Mouse (Mus musculus): ENCODE data around the gene Rpl18a.

Rpl18a gene

GRCm38 (mm10) chr8:70897021-70897680 is at the start of gene Rpl18a:
Gene Rpl18a, minus strand, starts transcription at chr8:70897412.
- peak; percentile 97 to 98 for DNase-seq (ENCODE audit: low spot score in 2 of 2)

DNA sequence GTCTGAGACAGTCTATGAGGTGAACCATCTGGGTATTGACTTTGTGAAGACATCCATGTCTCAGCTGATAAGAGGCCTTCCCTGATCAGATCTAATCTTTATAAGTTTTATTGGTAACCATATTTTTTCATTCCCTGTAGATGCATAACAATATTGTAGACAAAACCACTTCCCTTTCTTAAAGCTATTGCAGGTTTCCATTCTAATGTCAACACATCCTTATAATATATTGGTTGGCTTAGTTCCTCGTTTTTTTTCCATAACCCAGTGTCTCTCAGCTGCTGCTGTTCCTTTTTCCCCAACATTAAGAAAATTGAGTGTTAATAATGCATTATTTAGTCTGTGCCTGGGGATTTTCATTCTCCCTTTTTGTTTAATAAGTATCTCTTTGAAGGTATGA is 46.0 kb upstream of the Rpl18a start:
- no peak for DNase-seq (ENCODE audit: low spot score in 2 of 2)

- DNase-seq (ENCODE audit: low spot score in 2 of 2): no peak
Observed at GRCm38 (mm10) chr8:70941478-70941877, 44.3 kb upstream of the Rpl18a start.

DNA sequence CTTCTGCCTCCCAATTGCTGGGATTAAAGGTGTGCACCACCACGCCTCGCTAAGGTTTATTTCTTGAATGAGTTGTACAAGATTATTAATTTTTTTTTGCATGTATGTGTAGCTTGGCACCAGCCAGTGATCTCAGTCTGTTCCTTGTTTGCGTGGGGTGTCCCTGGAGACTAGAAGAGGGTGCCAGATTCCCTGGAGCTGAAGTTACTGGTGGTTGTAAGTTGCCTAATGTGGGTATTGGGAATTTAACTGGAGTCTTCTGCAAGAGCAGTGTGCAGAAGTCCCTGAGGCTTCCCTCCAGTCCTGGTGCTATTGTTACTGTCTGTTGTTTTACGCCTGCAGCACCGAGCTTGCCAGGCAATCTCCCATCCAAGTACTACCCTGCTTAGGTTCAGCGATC is 40.0 kb upstream of the Rpl18a start:
- no peak for DNase-seq (ENCODE audit: low spot score in 2 of 2)

- DNase-seq (ENCODE audit: low spot score in 2 of 2): no peak
Observed at GRCm38 (mm10) chr8:70934786-70935185, 37.6 kb upstream of the Rpl18a start.

GRCm38 (mm10) chr8:70933036-70933435 is 35.8 kb upstream of the Rpl18a start:
- no peak for DNase-seq (ENCODE audit: low spot score in 2 of 2)

DNA sequence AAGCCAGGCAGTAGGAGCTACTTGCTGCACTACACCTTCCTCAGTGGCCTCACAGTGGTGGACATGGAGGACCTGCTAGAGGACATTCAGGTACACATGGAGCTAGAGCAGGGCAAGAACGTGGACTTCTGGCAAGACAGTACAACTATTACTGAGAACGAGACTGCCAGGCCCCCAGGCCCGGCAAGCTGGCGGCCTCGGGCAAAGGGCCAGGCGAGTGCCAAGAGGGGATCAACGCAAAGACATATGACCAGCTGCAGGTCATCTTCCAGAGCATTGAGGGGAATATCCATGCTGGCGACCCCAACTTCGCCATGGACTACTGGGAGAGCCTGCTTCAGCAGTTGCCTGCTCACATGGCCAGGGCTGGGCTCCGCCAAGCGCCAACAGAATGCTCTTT is 34.5 kb upstream of the Rpl18a start:
- no peak for DNase-seq (ENCODE audit: low spot score in 2 of 2)

- DNase-seq (ENCODE audit: low spot score in 2 of 2): no peak
Observed at GRCm38 (mm10) chr8:70928778-70929322, 31.6 kb upstream of the Rpl18a start.

GRCm38 (mm10) chr8:70928096-70928495 is 30.9 kb upstream of the Rpl18a start:
- DNase-seq (ENCODE audit: low spot score in 2 of 2): no peak

GRCm38 (mm10) chr8:70926396-70926795 is 29.2 kb upstream of the Rpl18a start:
- DNase-seq (ENCODE audit: low spot score in 2 of 2): no peak

DNA sequence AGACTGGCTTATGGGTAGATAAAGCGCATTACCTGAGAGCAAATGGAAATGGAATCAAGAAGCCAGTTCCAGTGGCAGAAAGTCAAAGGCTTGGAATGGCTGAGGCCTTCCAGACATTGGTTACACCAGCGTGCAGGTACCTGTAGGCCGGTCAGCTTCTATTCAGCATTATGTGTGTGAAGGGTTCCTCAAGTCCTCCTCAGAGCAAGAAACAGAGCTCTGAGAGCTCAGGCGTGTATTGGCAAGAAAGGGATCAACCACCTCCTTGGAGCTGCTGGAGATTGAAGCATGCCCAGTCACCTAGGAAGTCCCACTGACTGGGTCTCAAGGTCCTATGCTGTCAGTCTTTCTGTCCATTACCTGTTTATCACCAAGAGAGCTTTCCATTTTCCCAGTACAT is 28.5 kb upstream of the Rpl18a start:
- DNase-seq (ENCODE audit: low spot score in 2 of 2): no peak

- DNase-seq (ENCODE audit: low spot score in 2 of 2): no peak
Observed at GRCm38 (mm10) chr8:70924151-70924550, 26.9 kb upstream of the Rpl18a start.

GRCm38 (mm10) chr8:70920049-70920922 is 23.1 kb upstream of the Rpl18a start:
- peak in 1 of 2 experiments; percentile 60 for DNase-seq (ENCODE audit: low spot score in 2 of 2)

- no peak for DNase-seq (ENCODE audit: low spot score in 2 of 2)
Observed at GRCm38 (mm10) chr8:70914704-70915103, 17.5 kb upstream of the Rpl18a start.

DNA sequence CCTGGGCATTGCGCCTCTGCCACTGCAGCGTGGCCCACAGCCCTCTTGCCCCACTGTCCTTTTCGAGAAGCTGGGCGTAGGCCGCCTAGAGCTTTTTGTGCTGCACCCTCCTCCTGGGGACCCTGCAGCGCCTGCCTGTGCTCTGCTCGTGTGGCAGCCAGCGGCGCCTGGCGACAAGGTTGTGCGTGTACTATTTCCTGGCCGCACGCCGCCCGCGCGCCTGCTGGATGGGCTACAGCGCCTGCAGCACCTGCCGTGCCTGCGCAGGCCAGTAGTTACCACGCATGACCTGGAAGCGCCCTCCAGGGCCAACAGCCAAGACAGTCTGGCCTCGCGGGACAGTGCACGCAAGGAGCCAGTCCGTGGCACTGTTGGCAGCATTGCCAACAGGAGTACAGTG is 16.3 kb upstream of the Rpl18a start:
- DNase-seq (ENCODE audit: low spot score in 2 of 2): no peak

GRCm38 (mm10) chr8:70912955-70913354 is 15.7 kb upstream of the Rpl18a start:
- no peak for DNase-seq (ENCODE audit: low spot score in 2 of 2)

- DNase-seq (ENCODE audit: low spot score in 2 of 2): no peak
Observed at GRCm38 (mm10) chr8:70911596-70911995, 14.4 kb upstream of the Rpl18a start.

DNA sequence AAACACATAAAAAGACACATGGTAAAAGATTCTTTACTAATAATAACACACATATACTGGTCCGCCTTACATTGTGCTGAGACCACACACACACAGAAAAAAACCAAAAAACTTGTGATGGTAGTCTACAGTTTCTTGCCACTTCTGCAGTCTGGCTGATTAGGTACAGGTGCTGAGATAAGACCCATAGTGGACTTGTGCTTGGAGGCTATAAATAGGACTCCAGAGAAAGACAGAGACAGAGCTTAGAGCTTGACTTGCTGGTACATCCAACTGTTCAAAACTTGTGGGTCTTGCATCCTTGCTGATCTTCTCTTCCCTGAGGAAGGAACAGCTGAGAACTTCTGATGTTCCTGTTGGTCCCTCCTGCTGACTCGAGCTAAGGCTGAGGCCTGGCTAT is 10.3 kb upstream of the Rpl18a start:
- no peak for DNase-seq (ENCODE audit: low spot score in 2 of 2)

DNA sequence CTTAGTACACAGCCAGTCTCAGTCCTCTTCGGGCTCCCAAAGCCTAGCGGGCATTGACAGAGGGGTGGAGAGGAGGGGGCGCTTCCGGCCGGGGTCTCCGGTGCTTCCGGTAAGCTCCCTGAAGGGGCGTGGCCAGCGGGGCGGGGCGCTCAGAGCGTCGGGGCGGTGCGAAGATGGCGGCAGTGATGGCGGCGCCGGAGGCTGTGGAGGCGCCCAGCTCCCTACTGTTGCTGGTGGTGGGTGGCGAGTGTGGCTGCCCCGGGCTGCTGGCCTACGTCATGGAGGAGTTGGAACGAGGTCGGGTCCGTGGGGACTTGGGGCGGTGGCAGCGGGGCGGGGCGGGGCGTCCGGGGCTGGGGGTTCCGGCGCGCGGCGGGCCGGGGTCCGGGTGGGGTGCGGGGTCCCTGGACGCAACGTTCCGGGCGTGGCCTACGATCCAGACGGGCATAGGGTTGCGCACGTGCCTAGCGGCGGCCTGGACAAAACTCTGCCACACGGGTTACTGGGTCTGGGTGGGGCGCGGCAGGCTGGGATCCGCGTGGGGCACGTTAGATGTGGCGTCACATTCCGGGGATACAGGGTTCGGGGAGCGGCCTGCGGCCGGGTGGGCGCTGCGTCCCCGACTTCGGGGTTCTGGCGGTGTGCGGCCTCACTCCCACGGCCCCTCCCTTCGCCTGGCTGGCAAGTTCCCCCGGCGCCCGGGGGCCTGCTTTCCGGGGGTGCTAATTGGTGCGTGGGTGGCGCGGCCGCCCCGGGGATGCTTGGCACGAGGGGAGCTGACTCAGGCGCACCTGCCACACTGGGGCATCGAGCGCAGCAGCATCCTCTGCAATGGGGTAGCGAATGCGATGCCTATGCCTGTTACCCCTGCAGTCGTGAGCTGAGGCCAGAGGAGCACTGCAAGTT is 8.9 kb upstream of the Rpl18a start, which contains the start of gene Map1s:
Gene Map1s (plus strand): TSS at position 102 of the 906 bp plus-strand sequence.
- peak; percentile 68 to 70 for DNase-seq (ENCODE audit: low spot score in 2 of 2)

- DNase-seq (ENCODE audit: low spot score in 2 of 2): no peak
Observed at GRCm38 (mm10) chr8:70905463-70905830, 8.2 kb upstream of the Rpl18a start.

- no peak for DNase-seq (ENCODE audit: low spot score in 2 of 2)
Observed at GRCm38 (mm10) chr8:70904532-70904931, 7.3 kb upstream of the Rpl18a start.

- no peak for DNase-seq (ENCODE audit: low spot score in 2 of 2)
Observed at GRCm38 (mm10) chr8:70903582-70903981, 6.4 kb upstream of the Rpl18a start.

Measured in right cerebral cortex, postnatal 36 days (tissue).